Mouse (Mus musculus) splenic B cell, adult 2 months (primary cell): ENCODE results near the gene Fcf1.

Experiments used
- DNase-seq: peaks from one replicate; pipeline ENCODE4 v3.0.0-alpha.2; 2011; ENCODE audit warnings: low read depth, low spot score
- H3K27me3 ChIP-seq: 2 replicates; pipeline ENCODE4 v1.6.1; 2012; ENCODE audit warnings: mild to moderate bottlenecking, low read length, moderate library complexity, mixed read lengths; ENCODE audit not compliant: control insufficient read depth, poor library complexity, insufficient read depth, severe bottlenecking
- H3K36me3 ChIP-seq: 2 replicates; pipeline ENCODE4 v1.6.1; 2012; ENCODE audit warnings: mild to moderate bottlenecking, low read length, moderate library complexity, mixed read lengths; ENCODE audit not compliant: control insufficient read depth, poor library complexity, insufficient read depth, severe bottlenecking

Fcf1 gene

DNA sequence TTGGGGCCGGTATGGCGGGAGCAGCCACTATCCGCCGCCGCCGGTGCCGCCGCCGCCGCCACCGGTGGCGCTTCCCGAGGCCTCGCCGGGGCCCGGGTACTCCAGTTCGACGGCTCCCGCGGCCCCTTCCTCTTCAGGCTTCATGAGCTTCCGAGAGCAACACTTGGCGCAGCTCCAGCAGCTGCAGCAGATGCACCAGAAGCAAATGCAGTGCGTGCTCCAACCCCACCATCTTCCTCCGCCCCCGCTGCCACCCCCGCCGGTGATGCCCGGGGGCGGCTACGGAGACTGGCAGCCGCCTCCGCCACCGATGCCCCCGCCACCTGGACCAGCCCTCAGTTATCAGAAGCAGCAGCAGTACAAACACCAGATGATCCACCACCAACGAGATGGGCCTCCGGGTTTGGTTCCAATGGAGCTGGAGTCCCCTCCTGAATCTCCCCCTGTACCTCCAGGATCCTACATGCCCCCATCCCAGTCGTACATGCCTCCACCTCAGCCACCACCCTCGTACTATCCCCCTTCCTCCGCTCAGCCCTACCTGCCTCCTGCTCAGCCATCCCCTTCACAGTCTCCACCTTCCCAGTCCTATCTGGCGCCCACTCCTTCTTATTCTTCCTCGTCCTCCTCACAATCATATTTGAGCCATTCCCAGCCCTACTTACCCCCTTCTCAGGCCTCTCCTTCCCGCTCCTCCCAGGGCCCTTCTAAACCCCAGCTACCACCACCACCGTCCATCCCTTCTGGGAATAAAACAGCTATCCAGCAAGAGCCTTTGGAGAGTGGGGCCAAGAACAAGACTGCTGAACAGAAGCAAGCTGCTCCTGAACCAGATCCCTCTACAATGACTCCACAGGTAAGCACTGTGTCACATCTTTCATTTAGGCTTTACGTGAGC, 26.1 kb downstream of the Fcf1 start:
- no peak for DNase-seq

DNA sequence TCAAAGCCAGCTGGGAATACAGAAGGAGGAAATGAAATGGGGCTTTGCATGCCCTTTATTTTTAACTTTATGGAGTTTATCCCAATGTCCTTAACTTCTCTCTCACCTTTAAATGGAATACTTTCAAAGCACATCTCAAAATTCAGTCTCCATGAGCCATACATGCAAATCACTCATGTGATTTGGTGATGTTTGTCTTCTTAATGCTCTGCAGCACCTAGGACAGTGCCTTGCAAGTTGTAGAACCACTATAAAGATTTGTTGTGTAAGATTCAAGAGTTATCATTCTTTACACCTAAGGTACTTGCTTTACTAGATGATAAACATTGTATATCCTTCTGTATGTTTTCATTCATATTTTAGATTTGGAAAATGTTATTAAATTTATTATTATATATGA, 28.4 kb downstream of the Fcf1 start:
- H3K27me3 ChIP-seq = no peaks in the 10 kb centered on the region
- no peak for DNase-seq

More for the DNA sequence above, 26.1 kb downstream of the Fcf1 start:
- H3K36me3 ChIP-seq = no peaks in the 10 kb centered on the region
- H3K27me3 ChIP-seq = no peaks in the 10 kb centered on the region

DNA sequence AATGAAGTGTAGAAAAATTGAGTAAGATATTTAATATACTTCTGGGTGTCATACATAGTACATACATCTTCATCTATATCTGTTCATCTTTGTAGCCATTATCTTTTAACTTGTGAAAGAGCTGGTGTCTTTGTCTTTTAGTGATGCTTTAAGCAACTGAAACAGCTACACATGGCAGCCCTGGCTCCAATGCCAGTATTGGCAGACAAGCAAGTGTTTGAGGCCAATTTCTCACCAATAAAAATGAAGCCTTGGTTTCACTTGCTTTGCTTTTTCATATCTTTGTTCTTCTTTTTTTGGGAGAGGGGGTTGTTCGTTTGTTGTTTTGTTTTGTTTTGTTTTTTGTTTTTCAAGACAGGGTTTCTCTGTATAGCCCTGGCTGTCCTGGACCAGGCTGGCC, 35.5 kb downstream of the Fcf1 start:
- H3K36me3 ChIP-seq = no peaks in the 10 kb centered on the region
- no peaks in the 10 kb centered on the region for H3K27me3 ChIP-seq
- no peak for DNase-seq

More for the DNA sequence above, 28.4 kb downstream of the Fcf1 start:
- H3K36me3 ChIP-seq = no peaks in the 10 kb centered on the region

DNA sequence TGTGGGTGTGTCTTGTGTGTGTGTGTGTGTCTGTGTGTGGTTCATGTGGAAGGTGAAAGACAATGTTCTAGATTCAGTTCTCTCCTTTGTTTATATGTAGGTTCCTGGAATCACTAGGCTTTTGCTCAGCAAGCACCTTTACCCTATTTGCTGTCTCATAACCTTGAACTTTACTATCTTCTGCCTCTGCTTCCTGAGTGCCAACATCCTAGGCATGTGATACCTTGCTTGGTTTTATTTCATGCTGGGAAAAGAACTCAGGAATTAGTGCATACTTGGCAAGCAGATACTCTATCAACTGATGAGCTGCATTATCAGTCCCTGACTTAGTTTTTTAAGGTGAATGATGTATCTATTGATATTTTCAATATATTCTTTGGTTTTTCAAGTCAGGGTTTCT, 36.3 kb downstream of the Fcf1 start:
- DNase-seq = no peak
- no peaks in the 10 kb centered on the region for H3K36me3 ChIP-seq
- no peaks in the 10 kb centered on the region for H3K27me3 ChIP-seq

DNA sequence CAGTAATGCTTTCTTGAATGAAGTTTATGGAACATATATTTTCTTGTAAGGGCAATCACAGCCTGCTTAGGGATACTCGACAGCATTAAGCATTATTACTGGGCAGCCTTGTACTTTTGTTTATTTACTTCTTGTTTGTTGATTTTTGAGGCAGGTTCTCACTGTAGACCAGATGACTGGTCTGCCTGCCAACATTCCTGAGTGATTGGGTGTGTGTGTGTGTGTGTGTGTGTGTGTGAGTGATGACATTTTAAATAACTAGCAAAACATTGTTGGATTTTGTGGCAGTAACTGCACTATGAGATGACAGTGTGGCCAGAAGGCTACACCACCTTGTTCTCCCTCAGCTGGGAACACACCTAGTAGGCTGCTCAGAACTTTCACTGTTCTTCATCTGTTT, 39.1 kb downstream of the Fcf1 start:
- no peak for DNase-seq
- no peaks in the 10 kb centered on the region; the same call in 1 of the 2 replicates for H3K36me3 ChIP-seq
- H3K27me3 ChIP-seq = no peaks in the 10 kb centered on the region

DNA sequence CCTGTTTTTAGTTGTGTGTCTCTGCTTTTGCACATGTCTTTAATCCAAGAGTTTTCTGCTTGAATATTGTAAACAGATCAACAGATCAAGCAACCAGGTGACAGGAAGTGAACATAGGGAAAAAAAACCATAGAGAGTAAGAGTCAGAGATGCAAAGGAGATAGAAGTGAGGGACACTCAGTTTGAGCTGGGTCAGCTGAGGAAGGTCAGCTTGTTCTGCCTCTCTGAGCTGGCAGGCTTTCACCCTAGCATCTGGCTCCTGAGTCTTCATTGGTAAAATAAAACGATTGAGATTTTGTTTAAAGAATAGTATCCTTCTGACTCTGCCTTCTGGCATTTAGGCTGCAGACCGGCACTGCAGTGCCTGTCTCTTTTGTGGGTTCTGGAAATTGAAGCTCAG, 39.8 kb downstream of the Fcf1 start:
- DNase-seq = no peak
- Histone ChIP-seq H3K36me3 (no peaks in the 10 kb centered on the region; the same call in 1 of the 2 replicates), H3K27me3 (no peaks in the 10 kb centered on the region)

DNA sequence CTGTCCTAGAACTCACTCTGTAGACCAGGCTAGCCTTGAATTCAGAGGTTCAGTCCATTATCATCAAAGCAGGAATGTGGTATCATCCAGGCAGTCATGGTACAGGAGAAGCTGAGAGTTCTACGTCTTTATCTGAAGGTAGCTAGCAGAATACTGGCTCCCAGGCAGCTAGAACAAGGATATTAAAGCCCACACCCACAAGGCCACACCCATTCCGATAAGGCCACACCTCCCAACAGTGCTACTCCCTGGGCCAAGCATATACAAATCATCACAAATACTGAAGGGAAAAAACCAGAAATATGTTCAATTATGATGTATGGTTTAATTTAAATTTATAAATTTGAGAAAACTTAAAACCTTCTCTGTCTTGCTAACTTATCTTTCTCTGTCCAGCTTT, 41.5 kb downstream of the Fcf1 start:
- H3K27me3 ChIP-seq = no peaks in the 10 kb centered on the region
- DNase-seq = no peak
- no peaks in the 10 kb centered on the region; the same call in 1 of the 2 replicates for H3K36me3 ChIP-seq

DNA sequence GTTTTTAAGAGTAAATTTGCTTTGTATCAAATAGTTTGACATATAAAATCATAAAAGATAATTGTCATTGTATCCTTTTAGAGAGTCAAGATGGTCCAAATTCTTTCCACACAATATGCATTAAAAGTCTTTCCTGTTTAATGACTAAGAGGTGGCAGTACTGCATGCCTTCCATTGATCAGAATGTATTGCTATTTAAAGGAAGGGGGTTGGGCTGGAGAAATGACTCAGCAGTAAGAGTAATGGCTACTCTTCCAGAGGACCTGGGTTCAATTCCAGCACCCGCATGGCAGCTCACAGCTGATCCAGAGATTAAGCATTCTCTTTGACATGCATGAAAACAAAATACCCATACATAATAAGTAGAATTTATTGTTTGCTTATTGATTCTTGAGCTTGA, 51.4 kb downstream of the Fcf1 start:
- no peaks in the 10 kb centered on the region for H3K27me3 ChIP-seq
- no peaks in the 10 kb centered on the region for H3K36me3 ChIP-seq
- DNase-seq = no peak

DNA sequence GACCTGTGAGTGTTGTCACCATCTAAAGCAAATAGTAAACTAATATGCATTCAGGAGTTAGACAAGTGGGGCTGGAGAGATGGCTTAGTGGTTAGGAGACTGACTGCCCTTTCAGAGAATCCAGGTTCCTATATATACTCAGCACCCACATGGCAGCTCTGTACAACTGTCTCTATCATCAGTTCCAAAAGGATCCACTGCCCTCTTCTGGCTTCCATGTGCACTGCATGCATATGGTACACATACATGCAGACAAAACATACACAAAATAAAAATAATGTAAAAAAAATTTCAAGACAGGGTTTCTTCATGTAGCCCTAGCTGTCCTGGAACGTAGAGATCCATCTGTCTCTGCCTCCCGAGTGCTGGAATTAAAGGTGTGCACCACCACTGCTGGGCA, 62.0 kb downstream of the Fcf1 start:
- Histone ChIP-seq H3K36me3 (peaks cover 4% of the 10 kb centered on the region; the same call in 1 of the 2 replicates), H3K27me3 (no peaks in the 10 kb centered on the region)
- DNase-seq = peak; percentile 53
